9 mouse cellular contexts compared by ENCODE assay signal in the genomic region with DNA sequence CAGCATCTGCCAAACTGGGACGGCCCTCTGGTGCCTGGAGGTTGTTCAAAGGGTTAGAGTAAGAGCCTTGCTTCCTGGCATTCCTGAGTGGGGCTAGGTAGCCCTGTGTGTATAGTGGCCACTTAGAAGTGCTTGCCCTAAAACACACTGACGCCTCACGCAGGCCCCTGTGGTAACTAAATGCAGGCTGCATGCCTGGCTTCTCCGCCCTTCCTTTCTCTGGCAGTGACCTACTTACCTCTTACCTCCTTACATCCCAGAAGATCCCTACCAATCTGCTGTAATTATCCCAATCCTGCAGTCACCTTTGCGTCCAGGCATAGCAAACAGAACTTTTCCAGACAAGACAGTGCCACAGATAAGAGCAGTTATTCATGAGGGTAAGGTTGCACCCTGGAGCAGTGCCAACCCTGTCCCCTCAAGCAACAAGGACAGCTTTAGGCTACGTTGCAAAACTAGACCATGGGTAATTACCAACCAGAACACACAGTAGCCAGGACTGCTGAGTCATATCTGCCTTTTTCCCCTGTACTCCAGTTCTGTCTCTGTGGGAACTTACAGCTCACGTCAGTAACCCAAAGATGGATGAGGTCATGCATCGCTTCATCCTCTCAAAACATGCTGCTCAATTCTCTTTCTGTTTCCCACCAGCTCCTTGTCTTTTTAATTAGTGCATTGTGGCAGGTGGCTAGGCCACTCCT.
DNase-seq lines count a peak whose midpoint lies in the region; ATAC-seq lines count a peak whose summit lies in the region.
"Had no signal": no experiment of that assay in that cellular context is flagged by ENCODE, and none has a peak within 500 bp of the region (broad histone marks: within the 10 kb centered on the region; RNA-seq: fewer than 3 reads in every experiment).

No protein-coding gene starts in this region.

- H3K4me3 ChIP-seq in lung, embryonic 15.5 days: no peak overlapping the region
- H3K4me3 ChIP-seq in hindbrain, embryonic 12.5 days: no peak overlapping the region

- no peak for DNase-seq in lung, postnatal 36 days
- DNase-seq in adrenal gland, postnatal 14 days: peak; percentile 81
- DNase-seq in kidney, postnatal 4 days: peak; percentile 34 to 63
- no peak for DNase-seq in thymus, postnatal 36 days
- no peak for DNase-seq in cerebellum, adult 8-10 months
- DNase-seq: heart, postnatal 4 days; lung, adult 18-20 months had no signal

- H3K36me3 ChIP-seq in lung, embryonic 15.5 days: no peaks in the 10 kb centered on the region
- no peaks in the 10 kb centered on the region for H3K36me3 ChIP-seq in hindbrain, embryonic 12.5 days

- no peaks in the 10 kb centered on the region for H3K27me3 ChIP-seq in lung, embryonic 15.5 days
- no peaks in the 10 kb centered on the region for H3K27me3 ChIP-seq in hindbrain, embryonic 12.5 days

- H3K4me2 ChIP-seq in lung, embryonic 15.5 days: no peak overlapping the region
- H3K4me2 ChIP-seq in hindbrain, embryonic 12.5 days (replicated peaks): no peak overlapping the region

- H3K27ac ChIP-seq in lung, embryonic 15.5 days: 0 out of 2 replicates have a peak overlapping the region, but pooled peaks have one; percentile 1
- peak overlapping the region; percentile 40; the same call in 1 of the 2 replicates for H3K27ac ChIP-seq in hindbrain, embryonic 12.5 days

- WGBS in lung, embryonic 15.5 days: 49% methylated on average over 8 of the region's 8 CpGs
- WGBS in hindbrain, embryonic 12.5 days: 57% methylated on average over 8 of the region's 8 CpGs

- no peaks in the 10 kb centered on the region for H3K9me3 ChIP-seq in lung, embryonic 15.5 days
- H3K9me3 ChIP-seq in hindbrain, embryonic 12.5 days (replicated peaks): no peaks in the 10 kb centered on the region

- peaks cover 11% of the 10 kb centered on the region; the same call in 1 of the 2 replicates for H3K4me1 ChIP-seq in lung, embryonic 15.5 days
- H3K4me1 ChIP-seq in hindbrain, embryonic 12.5 days: peaks cover 19% of the 10 kb centered on the region

- no peak for ATAC-seq in lung, embryonic 15.5 days (ENCODE audit: borderline replicate concordance, extremely low read depth, low FRiP score, low TSS enrichment)
- peak; percentile 43; the same call in 1 of the 2 replicates for ATAC-seq in hindbrain, embryonic 12.5 days (ENCODE audit: low FRiP score)

- no peak overlapping the region for H3K9ac ChIP-seq in lung, embryonic 15.5 days
- no peak overlapping the region for H3K9ac ChIP-seq in hindbrain, embryonic 12.5 days

Comparison
In these comparisons a context has a peak if more than half of its experiments do, and no peak if none do; other contexts are left out.
1. DNase-seq: peak in adrenal gland, postnatal 14 days (single experiment) and kidney, postnatal 4 days (2 of 2); none in lung, postnatal 36 days (single experiment), thymus, postnatal 36 days (0 of 2) and cerebellum, adult 8-10 months (single experiment).